Mouse (Mus musculus) hindbrain, embryonic 15.5 days (tissue): ENCODE results near the gene Nr2e1. TPM values are rescaled to one million over a fixed set of nuclear protein-coding genes. Genes with fewer than 3 reads are reported as not detected.

ENCODE experiments used
- ATAC-seq: fragments of 200-750 bp; cut with Nextera tagmentation; 2 replicates; pipeline ENCODE4 v1.8.0; 2017; ENCODE audit warnings: low read depth, moderate number of reproducible peaks, moderate TSS enrichment; ENCODE audit not compliant: low FRiP score
- H3K27ac ChIP-seq: fragments of 300-500 bp; sonication (generic); replicated peaks from 2 replicates; pipeline ENCODE4 v1.5.1; 2015; ENCODE audit warnings: mild to moderate bottlenecking, inconsistent platforms
- H3K27me3 ChIP-seq: fragments of 300-500 bp; sonication (generic); 2 replicates; pipeline ENCODE4 v1.6.1; 2015; ENCODE audit warnings: control low read depth, inconsistent platforms
- H3K36me3 ChIP-seq: fragments of 300-500 bp; sonication (generic); 2 replicates; pipeline ENCODE4 v1.6.1; 2015; ENCODE audit warnings: control low read depth, inconsistent platforms
- H3K4me1 ChIP-seq: fragments of 300-500 bp; sonication (generic); replicated peaks from 2 replicates; pipeline ENCODE4 v1.6.1; 2015; ENCODE audit warnings: control low read depth, inconsistent platforms
- H3K4me2 ChIP-seq: fragments of 300-500 bp; sonication (generic); 2 replicates; pipeline ENCODE4 v1.6.1; 2015; ENCODE audit warnings: moderate library complexity, mild to moderate bottlenecking, inconsistent platforms
- H3K4me3 ChIP-seq: fragments of 300-500 bp; sonication (generic); 2 replicates; pipeline ENCODE4 v1.5.1; 2015; ENCODE audit warnings: mild to moderate bottlenecking, inconsistent platforms
- H3K9ac ChIP-seq: fragments of 300-500 bp; sonication (generic); 2 replicates; pipeline ENCODE4 v1.6.1; 2015; ENCODE audit warnings: inconsistent platforms
- H3K9me3 ChIP-seq: fragments of 300-500 bp; sonication (generic); 2 replicates; pipeline ENCODE4 v1.6.1; 2016; ENCODE audit warnings: control low read depth, inconsistent platforms
- WGBS: fragments of 180-500 bp; shearing (Covaris S2); methylation state at CpG from one replicate; pipeline ENCODE4 v1.1.7; 2015; 5-methylcytosine and 5-hydroxymethylcytosine counted together
- polyA plus RNA-seq: library from polyadenylated mRNA; unstranded; fragments of >200 nt; fragmentation: Nextera tagmentation; extraction: Ambion mirVana; gene quantifications from 2 replicates; pipeline ENCODE4 v1.2.1, GENCODE M21; 2015

The Nr2e1 gene
- polyA plus RNA-seq: 0.39 and 0.87 TPM in 2 replicates

DNA sequence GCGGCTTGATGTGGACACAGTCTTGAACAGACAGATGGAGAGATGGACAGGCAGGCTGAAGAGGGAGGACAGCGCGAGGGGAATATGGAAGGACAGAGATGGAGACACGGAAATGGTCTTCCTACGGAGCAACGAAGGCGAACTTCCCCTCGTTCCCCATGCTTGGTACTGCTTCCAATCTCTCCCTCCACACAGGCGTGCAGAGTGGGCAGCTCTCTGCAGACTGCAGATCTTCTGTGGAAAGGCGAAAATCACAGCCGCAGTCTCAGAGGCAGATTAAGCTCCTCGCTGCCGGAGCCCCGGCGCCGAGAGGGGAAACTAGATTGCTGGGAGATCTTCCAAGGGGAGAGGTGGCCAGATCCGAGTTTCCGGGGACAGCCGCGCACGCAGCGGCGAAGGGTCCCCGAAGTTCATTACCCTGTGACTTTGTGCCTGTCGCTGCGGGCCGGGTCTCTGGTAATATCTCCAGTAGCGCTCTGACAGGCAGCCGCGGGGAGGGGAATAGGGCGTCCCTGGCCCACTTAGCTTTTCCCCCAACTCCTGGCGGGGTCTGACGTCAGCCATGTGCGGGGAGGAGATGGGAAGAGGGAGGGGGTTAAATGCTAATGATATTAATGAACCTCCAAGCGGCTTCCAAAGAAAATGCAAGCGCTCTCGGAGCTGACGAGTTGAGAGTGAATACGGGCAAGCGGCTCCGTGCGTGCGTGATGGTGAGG, at the start of gene Nr2e1, which contains the start of gene Ostm1:
Gene Nr2e1 (minus strand): TSS at position 476 of the 716 bp plus-strand sequence.
Gene Ostm1 (plus strand): TSS at position 666 of the 716 bp plus-strand sequence.
- Histone ChIP-seq H3K27ac (no peak within 1 kb of the TSS), H3K4me2 (peak within 1 kb of the TSS; percentile 46), H3K9ac (no peak within 1 kb of the TSS), H3K4me1 (peaks cover 28% of the 10 kb centered on the region), H3K9me3 (no peaks in the 10 kb centered on the region), H3K36me3 (no peaks in the 10 kb centered on the region), H3K4me3 (peak within 1 kb of the TSS; percentile 21), H3K27me3 (peaks cover 81% of the 10 kb centered on the region)
- no peak for ATAC-seq
- under 1% methylated on average over 43 of the region's 43 CpGs for WGBS

DNA sequence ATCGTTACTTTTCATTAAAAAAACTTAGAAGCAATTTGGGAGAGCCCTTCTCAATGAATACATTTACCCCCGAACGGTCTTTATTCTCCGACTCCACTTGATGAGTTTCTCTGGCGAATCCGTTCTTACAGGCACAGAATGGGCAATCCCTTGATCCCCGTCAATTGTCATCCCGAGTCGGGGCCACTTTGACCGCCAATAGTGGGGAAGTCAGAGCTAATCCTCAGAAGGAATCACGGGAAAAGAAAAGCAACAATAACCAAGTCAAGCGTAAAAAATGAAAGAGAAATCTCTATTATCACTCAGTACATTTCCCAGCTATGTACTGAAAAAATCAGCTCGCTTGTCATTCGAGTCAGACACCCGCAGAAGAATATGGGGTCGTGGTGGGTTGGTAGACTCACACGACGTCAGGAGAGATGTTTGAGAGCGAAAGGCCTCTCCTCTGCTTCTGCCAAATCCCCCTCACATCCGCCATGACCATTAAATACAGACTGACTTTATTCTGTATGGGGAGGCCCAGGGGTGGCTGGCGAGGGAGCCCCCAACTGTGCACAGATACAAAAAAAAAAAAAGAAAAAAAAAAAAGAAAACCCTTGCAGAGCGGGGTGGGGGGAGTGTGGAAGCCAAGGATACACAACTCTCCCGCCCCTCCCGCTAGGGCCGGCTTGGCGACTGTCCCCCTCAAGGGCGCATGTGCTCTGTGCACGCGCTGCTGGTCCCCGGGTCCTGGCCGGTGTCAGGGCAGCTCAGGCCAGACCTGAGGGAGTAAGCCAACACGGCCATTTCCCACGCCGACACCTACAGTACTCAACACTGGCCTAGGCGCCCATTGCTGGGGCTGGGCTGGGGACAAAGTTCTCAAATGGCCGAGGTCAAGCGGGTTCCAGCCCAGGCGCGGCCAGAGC, 49.3 kb upstream of the Nr2e1 start:
- under 1% methylated on average over 39 of the region's 39 CpGs for WGBS
- Histone ChIP-seq H3K27ac (no peak overlapping the region), H3K4me3 (peak overlapping the region; percentile 7; the same call in 1 of the 2 replicates), H3K9me3 (no peaks in the 10 kb centered on the region), H3K36me3 (no peaks in the 10 kb centered on the region), H3K4me2 (peak overlapping the region; percentile 31), H3K9ac (no peak overlapping the region), H3K4me1 (peaks cover 16% of the 10 kb centered on the region), H3K27me3 (peaks cover 78% of the 10 kb centered on the region)
- no peak for ATAC-seq

DNA sequence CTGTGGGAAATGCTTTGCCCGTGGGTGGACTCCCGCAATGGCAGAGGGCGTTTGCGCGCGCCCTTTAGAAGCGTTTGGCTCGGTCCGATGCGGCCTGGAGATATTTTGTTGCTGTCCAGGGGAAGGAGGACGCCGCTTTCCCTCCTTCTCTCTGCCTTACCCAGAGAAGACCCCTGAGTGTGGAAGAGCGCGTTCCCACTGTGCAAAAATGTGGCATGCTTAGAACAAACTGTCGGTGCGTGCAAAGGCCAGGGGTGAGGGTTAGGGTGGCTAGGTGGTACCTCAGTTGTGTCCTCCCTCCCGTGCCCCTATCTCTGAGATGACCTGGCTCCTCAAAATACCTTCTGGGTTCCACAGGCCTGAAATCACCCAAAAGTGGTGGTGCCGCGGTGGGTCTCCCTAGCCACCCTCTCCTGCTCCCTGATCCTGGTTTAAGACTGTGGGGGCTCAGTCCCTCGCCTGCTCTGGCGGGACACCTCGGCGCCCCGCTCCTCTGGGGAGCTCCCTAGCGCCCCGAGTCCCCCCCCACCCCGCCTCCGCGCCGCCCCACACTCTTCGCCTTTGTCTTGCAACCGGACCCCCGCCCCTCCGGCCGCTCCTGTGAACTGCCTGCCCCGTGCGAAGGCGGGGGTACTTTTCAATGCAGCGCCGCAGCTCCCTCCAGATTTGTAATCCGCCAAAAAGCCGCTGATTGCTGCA, 48.5 kb upstream of the Nr2e1 start:
- H3K27me3 ChIP-seq: peaks cover 78% of the 10 kb centered on the region
- ATAC-seq: no peak
- peak overlapping the region; percentile 7; the same call in 1 of the 2 replicates for H3K4me3 ChIP-seq
- peak overlapping the region; percentile 31 for H3K4me2 ChIP-seq
- H3K27ac ChIP-seq: no peak overlapping the region
- no peaks in the 10 kb centered on the region for H3K9me3 ChIP-seq
- H3K36me3 ChIP-seq: no peaks in the 10 kb centered on the region
- WGBS: 1% methylated on average over 42 of the region's 42 CpGs
- H3K9ac ChIP-seq: no peak overlapping the region
- H3K4me1 ChIP-seq: peaks cover 14% of the 10 kb centered on the region

DNA sequence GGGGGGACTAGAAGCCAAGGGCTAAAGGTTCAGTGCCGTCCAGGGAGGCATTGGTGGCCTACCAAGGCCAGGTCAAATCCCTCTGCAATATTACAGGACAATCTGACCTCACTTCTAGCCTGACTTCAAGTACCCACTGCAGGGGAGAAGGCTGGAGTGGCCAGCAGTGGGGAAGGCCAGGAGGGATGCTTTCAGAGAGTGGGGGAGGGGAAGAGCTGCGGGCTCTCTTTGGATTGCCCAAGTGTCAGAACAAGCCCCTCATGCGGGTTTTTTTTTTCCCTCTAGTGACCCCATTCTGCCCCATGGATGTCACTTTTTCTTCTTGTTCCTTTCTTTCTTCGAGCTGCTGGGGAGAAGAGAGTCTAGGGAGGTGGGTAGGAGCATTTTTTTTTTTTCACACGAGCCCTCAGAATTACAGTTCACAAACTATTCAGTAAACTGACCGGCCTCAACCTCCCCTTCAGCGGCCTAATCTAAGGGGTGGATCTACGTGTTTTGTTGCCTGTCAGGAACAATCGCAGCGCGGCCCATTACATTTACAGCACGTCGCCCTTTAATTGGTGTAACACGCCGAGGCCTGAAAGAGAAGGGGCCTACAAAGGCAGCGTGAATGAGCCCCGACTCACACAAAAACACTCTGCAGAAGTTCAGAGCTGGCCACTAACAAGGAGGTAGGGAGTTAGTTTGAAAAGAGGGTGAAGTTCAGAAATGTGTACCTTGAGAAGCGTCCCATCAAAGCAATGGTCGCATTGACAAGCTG, 47.3 kb upstream of the Nr2e1 start:
- peaks cover 7% of the 10 kb centered on the region for H3K4me1 ChIP-seq
- no peak for ATAC-seq
- 2% methylated on average over 19 of the region's 19 CpGs for WGBS
- no peak overlapping the region for H3K4me3 ChIP-seq
- no peak overlapping the region for H3K9ac ChIP-seq
- no peaks in the 10 kb centered on the region for H3K9me3 ChIP-seq
- no peak overlapping the region for H3K27ac ChIP-seq
- H3K27me3 ChIP-seq: peaks cover 82% of the 10 kb centered on the region
- H3K36me3 ChIP-seq: no peaks in the 10 kb centered on the region
- no peak overlapping the region for H3K4me2 ChIP-seq

DNA sequence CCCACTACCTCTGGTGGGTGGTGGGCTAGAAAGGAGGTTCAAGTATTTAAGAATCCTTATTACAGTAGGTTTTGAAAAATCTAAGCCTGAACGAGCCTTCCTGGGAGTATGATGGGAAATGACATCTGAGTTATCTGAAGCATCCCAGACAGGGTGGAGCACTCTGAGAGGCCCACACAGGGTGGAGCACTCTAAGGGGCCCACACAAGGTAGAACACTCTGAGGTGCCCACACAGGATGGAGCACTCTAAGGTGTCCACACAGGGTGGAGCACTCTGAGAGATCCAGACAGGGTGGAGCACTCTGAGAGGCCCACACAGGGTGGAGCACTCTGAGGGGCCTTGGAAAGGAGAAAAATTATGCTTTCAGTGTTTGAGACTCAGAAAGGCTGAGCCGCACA, 42.5 kb upstream of the Nr2e1 start:
- no peak for ATAC-seq
- Histone ChIP-seq H3K9ac (no peak overlapping the region), H3K36me3 (no peaks in the 10 kb centered on the region), H3K4me3 (no peak overlapping the region), H3K27me3 (peaks cover 90% of the 10 kb centered on the region), H3K9me3 (no peaks in the 10 kb centered on the region), H3K4me2 (no peak overlapping the region), H3K27ac (no peak overlapping the region), H3K4me1 (no peaks in the 10 kb centered on the region)
- WGBS: 95% methylated on average over 2 of the region's 2 CpGs

DNA sequence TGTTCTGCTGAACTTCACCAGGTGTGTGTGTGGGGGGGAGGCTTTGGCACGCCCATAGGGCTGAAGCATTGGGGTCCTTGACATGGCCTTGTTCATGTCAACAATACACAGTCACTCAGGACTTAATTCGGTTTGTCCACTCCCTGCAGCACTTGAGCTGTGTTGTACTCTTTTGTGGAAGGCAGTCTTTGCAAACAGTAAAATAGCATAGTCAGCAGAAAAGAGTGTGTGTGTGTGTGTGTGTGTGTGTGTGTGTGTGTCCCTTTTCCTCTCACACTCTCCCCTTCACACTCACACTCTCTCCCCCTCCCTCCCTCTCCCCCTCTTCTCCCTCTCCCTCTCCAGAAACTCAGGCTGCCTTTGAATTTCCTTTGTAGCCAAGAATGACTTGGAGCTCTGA, 34.9 kb upstream of the Nr2e1 start:
- Histone ChIP-seq H3K4me1 (peaks cover 5% of the 10 kb centered on the region), H3K27me3 (peaks cover 93% of the 10 kb centered on the region), H3K9ac (no peak overlapping the region), H3K4me3 (no peak overlapping the region), H3K27ac (no peak overlapping the region), H3K4me2 (no peak overlapping the region), H3K9me3 (0 out of 2 replicates have a peak, but pooled peaks cover 2% of the 10 kb centered on the region), H3K36me3 (no peaks in the 10 kb centered on the region)
- WGBS: 41% methylated on average over 2 of the region's 2 CpGs
- no peak for ATAC-seq

DNA sequence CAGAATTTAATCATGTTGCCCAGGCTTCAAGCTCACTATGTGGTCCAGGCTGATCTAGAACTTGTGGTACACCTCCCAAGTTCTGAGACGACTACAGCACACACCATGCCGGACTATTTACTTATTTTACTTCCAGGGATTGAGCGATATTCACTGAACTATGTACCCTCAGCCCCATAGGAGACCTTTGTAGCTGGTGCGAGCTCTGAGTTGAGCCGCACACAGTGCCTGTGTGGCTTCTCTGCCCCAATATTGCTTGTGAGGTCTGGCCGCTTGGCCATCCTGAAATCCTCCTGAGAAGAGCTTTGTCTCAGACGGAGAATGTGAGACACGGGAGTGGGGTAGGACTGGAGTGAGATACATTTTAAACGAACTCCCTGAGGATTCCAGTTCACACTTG, 31.3 kb upstream of the Nr2e1 start:
- WGBS: 7% methylated on average over 9 of the region's 9 CpGs
- H3K9ac ChIP-seq: no peak overlapping the region
- ATAC-seq: no peak
- peaks cover 91% of the 10 kb centered on the region for H3K27me3 ChIP-seq
- H3K36me3 ChIP-seq: no peaks in the 10 kb centered on the region
- no peak overlapping the region for H3K4me2 ChIP-seq
- no peak overlapping the region for H3K4me3 ChIP-seq
- H3K27ac ChIP-seq: no peak overlapping the region
- H3K9me3 ChIP-seq: 0 out of 2 replicates have a peak, but pooled peaks cover 2% of the 10 kb centered on the region
- peaks cover 5% of the 10 kb centered on the region for H3K4me1 ChIP-seq

DNA sequence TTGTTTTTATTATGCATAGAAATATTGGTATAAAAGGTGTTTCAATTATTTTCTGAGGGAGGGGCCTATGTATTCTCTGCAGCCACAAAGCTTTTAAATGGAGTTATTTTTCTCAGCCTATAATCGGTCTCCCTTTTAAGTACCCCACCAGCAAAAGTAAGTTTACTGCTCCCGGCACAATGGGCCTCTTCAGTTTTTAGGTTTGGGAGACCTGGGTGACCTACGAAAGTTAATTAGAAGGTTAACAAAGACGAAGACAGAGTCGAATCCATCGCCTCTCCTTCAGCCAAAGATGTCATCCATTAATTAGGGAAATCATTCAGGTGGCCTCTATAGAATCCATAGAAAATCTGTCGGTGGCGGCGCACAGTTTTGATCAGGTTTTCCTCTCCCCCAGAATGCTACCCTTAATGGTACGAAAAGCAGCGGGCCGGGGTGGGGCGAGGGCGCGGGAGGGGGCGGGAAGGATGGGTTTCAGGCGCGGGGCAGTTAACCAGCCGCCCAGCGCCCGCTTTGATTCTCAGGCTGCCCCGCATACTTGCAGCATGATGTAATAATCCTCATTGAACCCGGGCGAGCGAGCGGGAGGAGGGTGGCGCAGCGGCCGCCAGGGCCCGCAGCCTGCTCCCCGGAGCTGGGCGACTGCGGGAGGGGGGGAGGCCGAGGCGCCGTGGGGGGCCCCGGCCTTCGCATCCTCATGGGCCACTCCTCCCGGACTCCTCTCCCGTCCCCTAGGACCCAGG, 30.4 kb upstream of the Nr2e1 start:
- no peaks in the 10 kb centered on the region for H3K36me3 ChIP-seq
- 0 out of 2 replicates have a peak, but pooled peaks cover 2% of the 10 kb centered on the region for H3K9me3 ChIP-seq
- H3K4me1 ChIP-seq: peaks cover 5% of the 10 kb centered on the region
- peaks cover 91% of the 10 kb centered on the region for H3K27me3 ChIP-seq
- no peak for ATAC-seq
- H3K4me2 ChIP-seq: peak overlapping the region; percentile 59
- peak overlapping the region; percentile 33 for H3K4me3 ChIP-seq
- H3K27ac ChIP-seq: no peak overlapping the region
- H3K9ac ChIP-seq: 0 out of 2 replicates have a peak overlapping the region, but pooled peaks have one; percentile 10
- WGBS: under 1% methylated on average over 26 of the region's 40 CpGs

DNA sequence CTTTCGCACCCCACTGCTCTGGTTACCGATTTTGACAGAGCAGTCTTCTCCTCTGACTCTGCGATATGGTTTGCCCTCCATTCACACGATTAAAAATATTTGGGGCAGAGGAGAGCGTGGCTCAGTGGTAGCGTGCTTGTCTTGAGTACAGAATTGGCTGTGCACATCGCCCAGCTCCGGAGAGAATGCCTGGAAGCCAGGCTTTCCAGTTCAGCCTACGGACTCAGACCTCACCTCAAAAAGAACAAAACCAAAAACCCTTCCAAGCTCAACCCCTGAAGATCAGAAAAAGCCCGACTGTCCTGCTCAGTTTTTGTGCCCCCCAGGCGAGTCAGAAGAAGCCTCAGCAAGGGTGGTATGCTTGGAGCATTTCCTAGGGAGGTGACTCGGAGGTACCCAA, 29.6 kb upstream of the Nr2e1 start:
- Histone ChIP-seq H3K9me3 (0 out of 2 replicates have a peak, but pooled peaks cover 2% of the 10 kb centered on the region), H3K4me3 (no peak overlapping the region), H3K9ac (no peak overlapping the region), H3K27ac (no peak overlapping the region), H3K27me3 (peaks cover 86% of the 10 kb centered on the region), H3K36me3 (no peaks in the 10 kb centered on the region), H3K4me1 (peaks cover 5% of the 10 kb centered on the region), H3K4me2 (no peak overlapping the region)
- WGBS: 11% methylated on average over 12 of the region's 12 CpGs
- no peak for ATAC-seq

DNA sequence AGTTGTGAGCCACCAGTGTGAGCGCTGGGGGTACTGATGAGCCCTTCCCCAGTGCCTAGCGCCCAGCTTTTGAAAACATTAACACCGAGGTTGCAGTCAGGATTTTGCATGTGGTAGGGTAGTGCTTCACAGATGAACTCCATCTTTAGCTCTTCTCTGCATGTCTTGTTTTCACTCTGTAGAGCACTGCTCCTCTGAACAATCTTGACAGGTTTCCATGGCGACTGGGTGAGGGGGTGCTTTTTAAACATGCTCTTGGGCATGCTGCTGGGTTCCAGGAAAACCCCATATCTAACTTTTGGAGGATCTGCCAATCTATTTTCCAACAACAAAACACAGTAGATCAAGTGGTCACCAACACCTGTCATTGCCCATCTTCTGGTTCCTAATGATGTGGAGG, 23.3 kb upstream of the Nr2e1 start:
- H3K4me3 ChIP-seq: no peak overlapping the region
- no peak overlapping the region for H3K27ac ChIP-seq
- no peak overlapping the region for H3K4me2 ChIP-seq
- WGBS: 72% methylated on average over 4 of the region's 4 CpGs
- H3K36me3 ChIP-seq: no peaks in the 10 kb centered on the region
- H3K4me1 ChIP-seq: no peaks in the 10 kb centered on the region
- no peak for ATAC-seq
- H3K27me3 ChIP-seq: peaks cover 51% of the 10 kb centered on the region
- no peaks in the 10 kb centered on the region for H3K9me3 ChIP-seq
- no peak overlapping the region for H3K9ac ChIP-seq
